Mouse (Mus musculus) heart, adult 18-20 months (tissue): ENCODE data around the gene Rsph3a. TPM values are rescaled to one million over a fixed set of nuclear protein-coding genes. Genes with fewer than 3 reads are reported as not detected.
"Not testable (repeated sequence)": the region's sequence is repeated elsewhere in the genome, so short reads cannot be mapped to it uniquely, and the experiment has no call there.

Experiments
- DNase-seq, 2 experiments: peaks; one replicate each; pipeline ENCODE4 v3.0.0; 2021 to 2022; ENCODE audit warnings: mixed read lengths in 1 of 2
- total RNA-seq, 2 experiments: library from RNA; stranded (reverse); gene quantifications; 2 replicates each; pipeline ENCODE4 v1.2.3; 2021

Rsph3a gene
- total RNA-seq, 2 experiments from 2014 or later: 24.1 to 29.6 TPM

- peak; percentile 81 to 84 for DNase-seq
Observed at GRCm38 (mm10) chr17:7927582-7928535, 17.6 kb upstream of the Rsph3a start.

- no peak for DNase-seq
Observed at GRCm38 (mm10) chr17:7928662-7929061, 16.8 kb upstream of the Rsph3a start.

- no peak for DNase-seq
Observed at GRCm38 (mm10) chr17:7929279-7929678, 16.1 kb upstream of the Rsph3a start.

- DNase-seq: peak in 1 of 2 experiments; percentile 35
Observed at GRCm38 (mm10) chr17:7931096-7931990, 14.1 kb upstream of the Rsph3a start.

GRCm38 (mm10) chr17:7932121-7932520 lies 13.3 kb upstream of the Rsph3a start:
- DNase-seq: not testable (repeated sequence)

GRCm38 (mm10) chr17:7939640-7940039 lies 5.8 kb upstream of the Rsph3a start:
- DNase-seq: peak; percentile 37 to 48

GRCm38 (mm10) chr17:7946053-7946627 lies 726 bp downstream of the Rsph3a start:
- DNase-seq: not testable (repeated sequence)

GRCm38 (mm10) chr17:7951333-7951732 lies 5.9 kb downstream of the Rsph3a start:
- not testable (repeated sequence) for DNase-seq

GRCm38 (mm10) chr17:7957242-7957641 lies 11.8 kb downstream of the Rsph3a start:
- DNase-seq: not testable (repeated sequence)

GRCm38 (mm10) chr17:7963333-7963732 lies 17.9 kb downstream of the Rsph3a start:
- not testable (repeated sequence) for DNase-seq

GRCm38 (mm10) chr17:7964398-7964797 lies 19.0 kb downstream of the Rsph3a start:
- DNase-seq: not testable (repeated sequence)

GRCm38 (mm10) chr17:7968490-7968889 lies 23.1 kb downstream of the Rsph3a start:
- not testable (repeated sequence) for DNase-seq

GRCm38 (mm10) chr17:7969782-7970181 lies 24.4 kb downstream of the Rsph3a start:
- not testable (repeated sequence) for DNase-seq

GRCm38 (mm10) chr17:7983484-7983883 lies 38.1 kb downstream of the Rsph3a start:
- DNase-seq: not testable (repeated sequence)

GRCm38 (mm10) chr17:7985597-7985996 lies 40.2 kb downstream of the Rsph3a start:
- not testable (repeated sequence) for DNase-seq

GRCm38 (mm10) chr17:7987038-7987437 lies 41.6 kb downstream of the Rsph3a start:
- not testable (repeated sequence) for DNase-seq

GRCm38 (mm10) chr17:8003248-8003647 lies 57.8 kb downstream of the Rsph3a start:
- not testable (repeated sequence) for DNase-seq

- DNase-seq: not testable (repeated sequence)
Observed at GRCm38 (mm10) chr17:8006771-8007170, 61.4 kb downstream of the Rsph3a start.

GRCm38 (mm10) chr17:8009565-8009964 lies 64.2 kb downstream of the Rsph3a start:
- not testable (repeated sequence) for DNase-seq

GRCm38 (mm10) chr17:8013974-8014373 lies 68.6 kb downstream of the Rsph3a start:
- DNase-seq: not testable (repeated sequence)

GRCm38 (mm10) chr17:8022675-8023074 lies 77.3 kb downstream of the Rsph3a start:
- not testable (repeated sequence) for DNase-seq
